Mouse (Mus musculus) C2C12 (cell line): ENCODE measurements around the gene Dimt1. TPM values are rescaled to one million over a fixed set of nuclear protein-coding genes. Genes with fewer than 3 reads are reported as not detected.
A peak's percentile ranks its signal among the peaks of the same experiment; 100 is the strongest.

ENCODE experiments used
- H3K27me3 ChIP-seq: one replicate; pipeline ENCODE4 v1.6.1; 2011; ENCODE audit not compliant: control insufficient read depth, insufficient read depth, insufficient read length
- H3K36me3 ChIP-seq: one replicate; pipeline ENCODE4 v1.6.1; 2011; ENCODE audit not compliant: control insufficient read depth, insufficient read depth
- H3K4me3 ChIP-seq: one replicate; pipeline ENCODE4 v1.5.1; 2011; ENCODE audit warnings: mild to moderate bottlenecking, control low read depth; ENCODE audit not compliant: poor library complexity, insufficient read depth, severe bottlenecking
- H3K79me2 ChIP-seq: one replicate; pipeline ENCODE4 v1.6.1; 2011; ENCODE audit not compliant: control insufficient read depth, insufficient read depth
- H3K79me3 ChIP-seq: one replicate; pipeline ENCODE4 v1.6.1; 2011; ENCODE audit warnings: low read depth, control low read depth
- H3ac ChIP-seq: one replicate; pipeline ENCODE3; 2011; ENCODE audit warnings: low read depth; ENCODE audit not compliant: control insufficient read depth, insufficient read length
- CEBPB ChIP-seq: IDR thresholded peaks from one replicate; pipeline ENCODE4 v1.6.1; 2011; ENCODE audit warnings: low read depth, mild to moderate bottlenecking, control low read depth, moderate library complexity
- CTCF ChIP-seq: IDR thresholded peaks from one replicate; pipeline ENCODE4 v1.5.1; 2011; ENCODE audit not compliant: control insufficient read depth, insufficient read depth, insufficient read length
- FOSL1 ChIP-seq: IDR thresholded peaks from one replicate; pipeline ENCODE4 v1.8.0; 2011; ENCODE audit warnings: mild to moderate bottlenecking, low read length; ENCODE audit not compliant: poor library complexity, insufficient read depth, severe bottlenecking
- MAX ChIP-seq: IDR thresholded peaks from one replicate; pipeline ENCODE4 v1.6.1; 2011; ENCODE audit warnings: mild to moderate bottlenecking, control low read depth
- MYOD1 ChIP-seq: IDR thresholded peaks from one replicate; pipeline ENCODE4 v1.6.1; 2011; ENCODE audit warnings: low read depth; ENCODE audit not compliant: control insufficient read depth, insufficient read length
- MYOG ChIP-seq: IDR thresholded peaks from one replicate; pipeline ENCODE4 v1.6.1; 2011; ENCODE audit not compliant: control insufficient read depth, insufficient read length; ENCODE audit errors: extremely low read depth
- USF1 ChIP-seq: IDR thresholded peaks from one replicate; pipeline ENCODE4 v1.6.1; 2011; ENCODE audit warnings: low read depth, mild to moderate bottlenecking, control low read depth, moderate library complexity
- polyA plus RNA-seq: library from polyadenylated mRNA; unstranded; fragments of >200 nt; fragmentation: generic; extraction: Trizol; gene quantifications from one replicate; pipeline ENCODE4 v1.2.1, GENCODE M21; 2012; ENCODE audit warnings: missing spikeins

Dimt1 gene
- polyA plus RNA-seq, 1 experiment: 15.8 TPM

DNA sequence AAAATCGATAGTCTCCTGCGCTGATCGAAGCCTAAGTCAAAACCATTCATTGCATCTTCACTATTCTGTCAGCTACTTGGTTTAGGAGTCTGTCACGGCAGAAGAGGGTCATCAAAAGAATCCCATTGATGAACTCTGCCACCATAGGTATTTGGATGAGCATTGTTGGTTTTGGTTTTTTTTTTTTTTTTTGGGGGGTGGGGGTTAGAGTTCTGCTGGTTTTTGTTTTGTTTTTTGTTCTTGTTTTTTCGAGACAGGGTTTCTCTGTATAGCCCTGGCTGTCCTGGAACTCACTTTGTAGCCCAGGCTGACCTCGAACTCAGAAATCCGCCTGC is 9.8 kb upstream of the Dimt1 start:
- Histone ChIP-seq H3K79me2 (peaks cover 46% of the 10 kb centered on the region), H3ac (peak overlapping the region; percentile 34), H3K36me3 (no peaks in the 10 kb centered on the region), H3K27me3 (no peaks in the 10 kb centered on the region), H3K4me3 (peak overlapping the region; percentile 71), H3K79me3 (peaks cover 44% of the 10 kb centered on the region)
- TF ChIP-seq FOSL1 (no peak), USF1 (no peak), MAX (no peak), CEBPB (no peak), MYOD1 (no peak), CTCF (no peak), MYOG (no peak)

- peaks cover 3% of the 10 kb centered on the region for H3K79me2 ChIP-seq
- H3K79me3 ChIP-seq: peaks cover 3% of the 10 kb centered on the region
- no peaks in the 10 kb centered on the region for H3K27me3 ChIP-seq
- H3ac ChIP-seq: no peak overlapping the region
- TF ChIP-seq MYOG (no peak), CEBPB (no peak), MAX (no peak), MYOD1 (no peak)
- no peak overlapping the region for H3K4me3 ChIP-seq
- H3K36me3 ChIP-seq: no peaks in the 10 kb centered on the region
These were observed 5.5 kb upstream of the Dimt1 start for GRCm38 (mm10) chr13:106941211-106941976.

GRCm38 (mm10) chr13:106942721-106943120 is 4.2 kb upstream of the Dimt1 start:
- Histone ChIP-seq H3ac (no peak overlapping the region), H3K4me3 (no peak overlapping the region), H3K36me3 (no peaks in the 10 kb centered on the region), H3K27me3 (no peaks in the 10 kb centered on the region), H3K79me3 (peaks cover 6% of the 10 kb centered on the region), H3K79me2 (peaks cover 8% of the 10 kb centered on the region)
- TF ChIP-seq FOSL1 (no peak), MAX (no peak), CTCF (no peak), MYOD1 (no peak), USF1 (no peak), CEBPB (no peak), MYOG (no peak)

DNA sequence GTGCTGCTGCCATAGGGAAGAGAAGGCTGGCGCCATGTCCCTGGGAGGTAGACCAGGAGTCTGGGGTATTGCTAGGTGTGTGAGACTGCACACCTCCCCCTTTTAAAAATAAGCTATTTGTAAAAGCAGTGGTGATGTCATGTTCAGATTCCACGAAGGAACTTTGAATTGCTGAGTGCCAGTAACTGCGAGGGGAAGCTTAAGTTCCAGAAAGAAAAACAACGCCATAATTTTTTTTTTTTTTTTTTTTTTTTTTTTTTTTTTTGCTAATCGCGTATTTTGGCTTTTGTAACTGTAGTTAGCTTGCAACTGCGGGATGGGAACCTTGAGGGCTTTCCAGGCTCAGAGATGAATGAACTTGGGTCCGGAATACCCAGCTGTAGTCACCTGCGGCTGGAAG is 1.4 kb upstream of the Dimt1 start:
- H3K36me3 ChIP-seq: peaks cover 19% of the 10 kb centered on the region
- H3K27me3 ChIP-seq: no peaks in the 10 kb centered on the region
- no peak for TF ChIP-seq MYOG
- TF ChIP-seq MAX: no peak
- TF ChIP-seq MYOD1: no peak
- no peak for TF ChIP-seq CTCF
- TF ChIP-seq USF1: no peak
- TF ChIP-seq FOSL1: no peak
- no peak for TF ChIP-seq CEBPB
- H3K79me3 ChIP-seq: peaks cover 23% of the 10 kb centered on the region
- no peak overlapping the region for H3K4me3 ChIP-seq
- H3K79me2 ChIP-seq: peaks cover 33% of the 10 kb centered on the region
- no peak overlapping the region for H3ac ChIP-seq

DNA sequence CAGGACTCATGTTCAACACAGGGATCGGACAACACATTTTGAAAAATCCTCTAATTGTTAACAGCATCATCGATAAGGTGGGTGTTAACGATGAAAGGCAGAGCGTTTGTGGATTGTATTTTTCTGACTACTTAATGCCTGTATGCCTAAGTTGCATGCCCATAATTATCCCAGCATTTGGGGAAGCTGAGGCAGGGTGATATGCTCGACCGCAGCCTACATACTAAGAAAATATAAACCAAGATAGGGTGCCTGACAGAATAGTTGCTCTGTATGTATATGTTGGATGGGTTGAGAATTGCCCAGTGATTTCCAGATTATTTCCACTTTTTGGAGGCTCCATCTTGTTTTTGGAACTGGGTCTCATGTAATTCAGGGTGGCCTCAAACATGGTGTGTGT is 656 bp downstream of the Dimt1 start:
- Histone ChIP-seq H3K79me2 (peaks cover 33% of the 10 kb centered on the region), H3K79me3 (peaks cover 23% of the 10 kb centered on the region)
- no peak for TF ChIP-seq MYOD1
- TF ChIP-seq MYOG: no peak
- TF ChIP-seq FOSL1: no peak
- TF ChIP-seq CEBPB: no peak

GRCm38 (mm10) chr13:106954880-106955279 is 8.0 kb downstream of the Dimt1 start:
- H3K79me2 ChIP-seq: peaks cover 6% of the 10 kb centered on the region
- no peaks in the 10 kb centered on the region for H3K79me3 ChIP-seq
- H3K4me3 ChIP-seq: no peak overlapping the region
- no peaks in the 10 kb centered on the region for H3K27me3 ChIP-seq
- TF ChIP-seq CEBPB (no peak), MYOD1 (no peak), CTCF (no peak), MYOG (no peak), FOSL1 (no peak)
- peaks cover 81% of the 10 kb centered on the region for H3K36me3 ChIP-seq
- H3ac ChIP-seq: no peak overlapping the region

More for the DNA sequence above, 656 bp downstream of the Dimt1 start:
- peak overlapping the region; percentile 95 for H3ac ChIP-seq
- peak overlapping the region; percentile 86 for H3K4me3 ChIP-seq
- no peaks in the 10 kb centered on the region for H3K27me3 ChIP-seq
- H3K36me3 ChIP-seq: peaks cover 37% of the 10 kb centered on the region
